In the genomic region with DNA sequence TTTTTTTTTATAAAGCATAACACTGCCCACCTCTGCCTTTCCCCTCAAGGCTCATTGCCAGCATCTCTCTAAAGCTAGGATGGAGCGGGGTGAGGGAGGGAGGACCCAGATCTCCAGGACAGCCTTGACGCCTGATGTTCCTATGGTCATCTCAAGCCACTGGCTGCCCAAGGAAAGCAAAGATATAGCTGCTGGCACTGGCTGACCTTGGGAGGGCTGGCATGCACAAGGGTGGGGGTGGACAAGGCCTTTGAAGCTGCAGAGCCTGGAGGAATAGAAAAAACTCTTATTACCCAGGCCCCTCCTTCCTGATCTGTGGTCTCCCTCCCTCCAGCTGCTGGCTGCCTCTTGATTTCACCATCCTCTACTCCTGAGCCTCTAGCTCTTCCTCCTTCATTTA, we compare ENCODE assay signal across 9 mouse cellular contexts.
"Had no signal": no experiment of that assay in that cellular context is flagged by ENCODE, and none has a peak within 500 bp of the region (broad histone marks: within the 10 kb centered on the region; RNA-seq: fewer than 3 reads in every experiment).

No protein-coding gene starts in this region.

- DNase-seq: kidney, adult 2 months; kidney, postnatal 25 days; layer of hippocampus, adult 9-11 months; left cerebral cortex, postnatal 4 days; lung, adult 18-20 months; lung, postnatal 10 days; lung, postnatal 36 days; thymus, adult 18-20 months; thymus, postnatal 4 days had no signal
